ENCODE assay signal across 12 mouse cellular contexts in the genomic region with DNA sequence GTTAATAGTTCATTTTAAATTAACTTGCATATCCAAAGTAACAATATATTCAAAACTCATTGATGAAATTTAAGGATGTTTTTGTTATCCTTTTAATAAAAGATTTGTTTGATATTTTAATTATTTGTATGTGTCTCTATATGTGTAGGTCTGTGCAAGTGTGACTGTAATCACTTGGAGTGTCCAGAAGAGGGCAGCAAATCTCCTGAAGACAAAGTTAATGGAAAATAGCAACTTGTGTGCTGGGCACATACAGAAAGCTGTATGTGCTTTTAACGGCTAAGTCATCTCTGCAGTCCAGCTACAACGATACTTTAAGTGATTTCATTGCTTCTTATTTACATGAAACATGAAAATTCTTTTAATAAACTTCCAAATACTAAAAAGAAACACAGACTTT.
DNase-seq lines count a peak whose midpoint lies in the region; ATAC-seq and TF ChIP-seq lines count a peak whose summit lies in the region.
"Had no signal": no experiment of that assay in that cellular context is flagged by ENCODE, and none has a peak within 500 bp of the region (broad histone marks: within the 10 kb centered on the region; RNA-seq: fewer than 3 reads in every experiment).

No protein-coding gene starts in this region.

- H3K4me3 ChIP-seq in left cerebral cortex, adult 2 months: no peak overlapping the region
- H3K4me3 ChIP-seq in G1E (ENCODE audit: low read depth, low read length): no peak overlapping the region
- no peak overlapping the region for H3K4me3 ChIP-seq in embryonic facial prominence, embryonic 14.5 days (ENCODE audit: low read depth, low read length)
- H3K4me3 ChIP-seq: forebrain, embryonic 13.5 days; heart, embryonic 10.5 days had no signal

- peak; percentile 49 for ATAC-seq in G1E (ENCODE audit: extremely low read depth, insufficient number of reproducible peaks, low FRiP score, poor library complexity, severe bottlenecking)
- no peak for ATAC-seq in embryonic facial prominence, embryonic 14.5 days (ENCODE audit: low read depth)
- ATAC-seq: forebrain, embryonic 13.5 days had no signal

- H3K36me3 ChIP-seq in G1E (replicated peaks): no peaks in the 10 kb centered on the region
- no peaks in the 10 kb centered on the region for H3K36me3 ChIP-seq in embryonic facial prominence, embryonic 14.5 days (ENCODE audit: control insufficient read depth, insufficient read depth, low read length)
- H3K36me3 ChIP-seq: heart, embryonic 10.5 days had no signal

- no peaks in the 10 kb centered on the region for H3K27me3 ChIP-seq in G1E (ENCODE audit: insufficient read depth, low read length)
- H3K27me3 ChIP-seq in embryonic facial prominence, embryonic 14.5 days (replicated peaks; ENCODE audit: control insufficient read depth, insufficient read depth, low read length): no peaks in the 10 kb centered on the region
- H3K27me3 ChIP-seq: forebrain, embryonic 13.5 days had no signal

- H3K9ac ChIP-seq in embryonic facial prominence, embryonic 14.5 days (ENCODE audit: low read depth, low read length): no peak overlapping the region
- H3K9ac ChIP-seq: forebrain, embryonic 13.5 days had no signal

- no peaks in the 10 kb centered on the region for H3K9me3 ChIP-seq in G1E (replicated peaks)
- no peaks in the 10 kb centered on the region for H3K9me3 ChIP-seq in embryonic facial prominence, embryonic 14.5 days (ENCODE audit: control insufficient read depth, low read length)
- H3K9me3 ChIP-seq: forebrain, embryonic 13.5 days; heart, embryonic 10.5 days had no signal

- no peak overlapping the region for H3K4me2 ChIP-seq in embryonic facial prominence, embryonic 14.5 days (ENCODE audit: low read depth, low read length)
- H3K4me2 ChIP-seq: forebrain, embryonic 13.5 days had no signal

- H3K27ac ChIP-seq in left cerebral cortex, adult 2 months: no peak overlapping the region
- H3K27ac ChIP-seq in embryonic facial prominence, embryonic 14.5 days (replicated peaks; ENCODE audit: low read depth, low read length): no peak overlapping the region
- H3K27ac ChIP-seq: forebrain, embryonic 13.5 days; heart, embryonic 10.5 days had no signal

- no peaks in the 10 kb centered on the region for H3K4me1 ChIP-seq in G1E (ENCODE audit: insufficient read depth, low read depth, low read length)
- no peaks in the 10 kb centered on the region for H3K4me1 ChIP-seq in embryonic facial prominence, embryonic 14.5 days (ENCODE audit: control insufficient read depth, insufficient read depth, low read length)
- H3K4me1 ChIP-seq: forebrain, embryonic 13.5 days; heart, embryonic 10.5 days had no signal

- intact Hi-C loops in left cerebral cortex, adult 2 months (cut with DNase I): no loop called here
- intact Hi-C loops in left cerebral cortex, postnatal 36 days (cut with DNase I): no loop called here

- peak; percentile 5 for DNase-seq in adrenal gland, postnatal 10 days
- no peak for DNase-seq in adrenal gland, adult 8-10 months
- DNase-seq in left cerebral cortex, adult 2 months (ENCODE audit: extremely low spot score in 1 of 2, low spot score in 2 of 2): no peak
- DNase-seq in left cerebral cortex, postnatal 36 days (ENCODE audit: low spot score in 2 of 2): no peak
- DNase-seq in G1E (ENCODE audit: low spot score): no peak
- peak; percentile 10 for DNase-seq in embryonic facial prominence, embryonic 14.5 days (ENCODE audit: low spot score)
- no peak for DNase-seq in cerebellum, adult 9-10 months
- no peak for DNase-seq in urinary bladder, postnatal 36 days (ENCODE audit: low spot score in 2 of 2)
- DNase-seq: cerebellum, adult 8-10 months; kidney, adult 18-20 months had no signal

- peak; percentile 40 for TF ChIP-seq CTCF in left cerebral cortex, adult 2 months (IDR thresholded peaks at IDR 0.05)
- no peak for TF ChIP-seq CTCF in G1E (IDR thresholded peaks at IDR 0.05; ENCODE audit: low read depth, low read length)

- WGBS in embryonic facial prominence, embryonic 14.5 days: 63% methylated on average over 2 of the region's 2 CpGs

Comparison
In these comparisons a context has a peak if more than half of its experiments do, and no peak if none do; other contexts are left out.
1. DNase-seq: peak in adrenal gland, postnatal 10 days (single experiment) and embryonic facial prominence, embryonic 14.5 days (single experiment); none in adrenal gland, adult 8-10 months (single experiment), left cerebral cortex, adult 2 months (0 of 2), left cerebral cortex, postnatal 36 days (0 of 2), G1E (single experiment), cerebellum, adult 9-10 months (single experiment) and urinary bladder, postnatal 36 days (0 of 2).